Mouse (Mus musculus): Measurements from ENCODE around the gene Nt5c2. TPM values are rescaled to one million over a fixed set of nuclear protein-coding genes. Genes with fewer than 3 reads are reported as not detected.

The Nt5c2 gene
- polyA plus RNA-seq, 1 experiment from 2014 or later: 89.4 TPM

DNA sequence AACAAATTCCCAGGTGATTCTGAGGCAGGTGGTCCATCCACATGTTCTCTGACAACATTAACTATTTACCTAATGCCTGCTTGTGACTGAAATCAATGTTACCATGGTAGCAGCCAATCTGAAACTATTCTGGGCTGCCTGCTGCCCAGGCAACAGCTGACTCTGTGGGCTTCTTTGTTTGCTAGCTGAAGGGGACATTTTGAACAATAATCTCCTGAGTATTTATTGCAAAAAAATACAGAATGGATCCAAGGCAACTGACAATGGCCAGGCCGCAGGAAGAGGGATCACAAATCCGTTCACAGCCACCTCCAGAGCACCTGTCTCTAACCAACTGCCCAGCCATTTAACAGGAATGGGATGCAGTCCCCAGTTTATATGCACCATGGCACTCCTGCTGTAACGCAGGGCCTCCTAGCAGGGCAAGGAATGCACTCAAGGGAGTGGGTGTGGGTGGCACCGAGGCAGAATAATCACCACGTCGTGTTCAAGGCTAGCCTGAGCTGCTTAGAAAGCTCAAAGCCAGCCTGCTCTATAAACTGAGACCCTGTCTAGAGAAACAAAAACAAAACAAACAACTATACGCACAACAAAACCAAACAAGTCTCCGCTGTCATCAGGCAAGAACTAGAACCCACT is 43.8 kb downstream of the Nt5c2 start:
- 64% methylated on average over 8 of the region's 8 CpGs for WGBS
- H3K4me1 ChIP-seq (ENCODE audit: insufficient read depth, low read length): peaks cover 16% of the 10 kb centered on the region
- no peaks in the 10 kb centered on the region for H3K27me3 ChIP-seq (ENCODE audit: insufficient read depth, low read length)
- no peak overlapping the region for H3K4me2 ChIP-seq (replicated peaks; ENCODE audit: low read depth, low read length)
- H3K4me3 ChIP-seq (ENCODE audit: low read length): no peak overlapping the region
- no peak overlapping the region for H3K27ac ChIP-seq (ENCODE audit: low read length)
- H3K9me3 ChIP-seq (ENCODE audit: low read length): no peaks in the 10 kb centered on the region
- H3K36me3 ChIP-seq (ENCODE audit: insufficient read depth, low read length): no peaks in the 10 kb centered on the region
- no peak for ATAC-seq (ENCODE audit: low FRiP score, low TSS enrichment)
- no peak overlapping the region for H3K9ac ChIP-seq (replicated peaks; ENCODE audit: low read length)

DNA sequence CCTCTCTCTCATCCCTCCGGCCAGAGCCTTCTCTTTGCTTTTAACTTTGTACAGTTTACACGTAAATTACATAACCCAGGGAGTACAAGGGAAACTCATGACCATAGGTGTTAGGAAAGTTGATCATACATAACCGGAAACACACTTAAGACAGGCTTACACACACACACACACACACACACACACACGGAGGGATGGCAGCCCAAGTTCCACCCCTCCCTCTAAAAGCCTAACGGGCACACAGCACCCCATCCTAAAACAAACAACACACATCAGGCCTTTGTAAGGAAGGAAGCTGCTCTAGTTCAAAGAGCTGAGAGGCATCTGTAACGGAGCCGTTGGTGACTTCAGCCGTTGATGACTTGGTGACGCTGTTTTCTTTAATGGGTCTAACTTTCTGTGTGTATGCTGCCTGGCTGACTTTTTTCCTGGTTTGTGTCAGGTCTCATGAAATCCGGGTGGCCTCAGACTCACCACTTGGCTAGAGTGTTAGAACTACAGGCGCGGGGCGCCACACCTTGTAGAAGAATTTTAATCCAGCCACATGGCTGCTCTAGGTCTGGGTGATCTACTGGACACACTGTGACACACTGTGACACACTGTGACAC is 44.7 kb downstream of the Nt5c2 start:
- Histone ChIP-seq H3K9ac (replicated peaks; ENCODE audit: low read length) (no peak overlapping the region), H3K36me3 (ENCODE audit: insufficient read depth, low read length) (no peaks in the 10 kb centered on the region), H3K4me2 (replicated peaks; ENCODE audit: low read depth, low read length) (no peak overlapping the region), H3K4me3 (ENCODE audit: low read length) (no peak overlapping the region), H3K9me3 (ENCODE audit: low read length) (no peaks in the 10 kb centered on the region), H3K4me1 (ENCODE audit: insufficient read depth, low read length) (peaks cover 16% of the 10 kb centered on the region), H3K27me3 (ENCODE audit: insufficient read depth, low read length) (no peaks in the 10 kb centered on the region), H3K27ac (ENCODE audit: low read length) (no peak overlapping the region; the same call in 1 of the 2 replicates)
- WGBS: 38% methylated on average over 13 of the region's 13 CpGs
- no peak for ATAC-seq (ENCODE audit: low FRiP score, low TSS enrichment)

GRCm38 (mm10) chr19:46969286-46969985 is 45.5 kb downstream of the Nt5c2 start:
- WGBS: 64% methylated on average over 22 of the region's 22 CpGs
- Histone ChIP-seq H3K27ac (ENCODE audit: low read length) (peak overlapping the region; percentile 11; the same call in 1 of the 2 replicates), H3K4me3 (ENCODE audit: low read length) (no peak overlapping the region), H3K9me3 (ENCODE audit: low read length) (no peaks in the 10 kb centered on the region), H3K4me1 (ENCODE audit: insufficient read depth, low read length) (peaks cover 16% of the 10 kb centered on the region), H3K9ac (replicated peaks; ENCODE audit: low read length) (no peak overlapping the region), H3K36me3 (ENCODE audit: insufficient read depth, low read length) (no peaks in the 10 kb centered on the region), H3K27me3 (ENCODE audit: insufficient read depth, low read length) (no peaks in the 10 kb centered on the region), H3K4me2 (replicated peaks; ENCODE audit: low read depth, low read length) (0 out of 2 replicates have a peak overlapping the region, but pooled peaks have one; percentile 4)
- peak; percentile 69; the same call in 1 of the 2 replicates for ATAC-seq (ENCODE audit: low FRiP score, low TSS enrichment)

- WGBS: 84% methylated on average over 5 of the region's 5 CpGs
- no peaks in the 10 kb centered on the region for H3K36me3 ChIP-seq (ENCODE audit: insufficient read depth, low read length)
- no peak for ATAC-seq (ENCODE audit: low FRiP score, low TSS enrichment)
- H3K27me3 ChIP-seq (ENCODE audit: insufficient read depth, low read length): no peaks in the 10 kb centered on the region
- no peaks in the 10 kb centered on the region for H3K9me3 ChIP-seq (ENCODE audit: low read length)
- no peak overlapping the region for H3K9ac ChIP-seq (replicated peaks; ENCODE audit: low read length)
- H3K27ac ChIP-seq (ENCODE audit: low read length): no peak overlapping the region
- H3K4me2 ChIP-seq (replicated peaks; ENCODE audit: low read depth, low read length): no peak overlapping the region
- H3K4me3 ChIP-seq (ENCODE audit: low read length): no peak overlapping the region
- H3K4me1 ChIP-seq (ENCODE audit: insufficient read depth, low read length): peaks cover 16% of the 10 kb centered on the region
Observed at GRCm38 (mm10) chr19:46968833-46969232, 46.1 kb downstream of the Nt5c2 start.

- 61% methylated on average over 4 of the region's 4 CpGs for WGBS
- Histone ChIP-seq H3K4me1 (ENCODE audit: insufficient read depth, low read length) (peaks cover 17% of the 10 kb centered on the region), H3K36me3 (ENCODE audit: insufficient read depth, low read length) (no peaks in the 10 kb centered on the region), H3K4me2 (replicated peaks; ENCODE audit: low read depth, low read length) (no peak overlapping the region), H3K27me3 (ENCODE audit: insufficient read depth, low read length) (no peaks in the 10 kb centered on the region), H3K4me3 (ENCODE audit: low read length) (no peak overlapping the region), H3K9me3 (ENCODE audit: low read length) (no peaks in the 10 kb centered on the region), H3K9ac (replicated peaks; ENCODE audit: low read length) (no peak overlapping the region), H3K27ac (ENCODE audit: low read length) (no peak overlapping the region)
- no peak for ATAC-seq (ENCODE audit: low FRiP score, low TSS enrichment)
Observed at GRCm38 (mm10) chr19:46967861-46968260, 47.1 kb downstream of the Nt5c2 start.

GRCm38 (mm10) chr19:46966330-46966729 is 48.6 kb downstream of the Nt5c2 start:
- Histone ChIP-seq H3K27me3 (ENCODE audit: insufficient read depth, low read length) (no peaks in the 10 kb centered on the region), H3K36me3 (ENCODE audit: insufficient read depth, low read length) (no peaks in the 10 kb centered on the region), H3K4me1 (ENCODE audit: insufficient read depth, low read length) (peaks cover 18% of the 10 kb centered on the region), H3K4me2 (replicated peaks; ENCODE audit: low read depth, low read length) (no peak overlapping the region), H3K4me3 (ENCODE audit: low read length) (no peak overlapping the region), H3K27ac (ENCODE audit: low read length) (no peak overlapping the region), H3K9ac (replicated peaks; ENCODE audit: low read length) (no peak overlapping the region), H3K9me3 (ENCODE audit: low read length) (no peaks in the 10 kb centered on the region)
- 91% methylated on average over 6 of the region's 6 CpGs for WGBS
- ATAC-seq (ENCODE audit: low FRiP score, low TSS enrichment): no peak

DNA sequence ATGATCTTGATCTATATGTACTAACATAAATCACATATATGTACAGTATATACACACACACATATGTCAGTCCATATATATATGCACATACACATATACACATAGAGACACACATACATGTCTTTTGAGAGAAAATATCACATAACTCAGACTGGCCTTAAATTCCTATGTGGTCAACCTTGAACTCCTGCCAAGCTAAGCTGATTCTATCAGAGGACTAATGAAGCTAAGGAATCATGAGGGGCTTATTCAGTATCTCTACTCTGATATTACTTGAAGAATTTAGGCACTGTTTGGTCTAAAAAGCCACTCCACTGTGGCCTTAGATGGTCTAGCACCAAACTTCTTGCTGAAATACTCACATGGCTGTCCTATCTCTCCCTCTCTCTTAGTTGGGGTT is 49.5 kb downstream of the Nt5c2 start:
- H3K27ac ChIP-seq (ENCODE audit: low read length): no peak overlapping the region
- no peak overlapping the region for H3K9ac ChIP-seq (replicated peaks; ENCODE audit: low read length)
- no peak overlapping the region for H3K4me2 ChIP-seq (replicated peaks; ENCODE audit: low read depth, low read length)
- no peaks in the 10 kb centered on the region for H3K27me3 ChIP-seq (ENCODE audit: insufficient read depth, low read length)
- H3K9me3 ChIP-seq (ENCODE audit: low read length): no peaks in the 10 kb centered on the region
- no peak for ATAC-seq (ENCODE audit: low FRiP score, low TSS enrichment)
- H3K36me3 ChIP-seq (ENCODE audit: insufficient read depth, low read length): no peaks in the 10 kb centered on the region
- no peak overlapping the region for H3K4me3 ChIP-seq (ENCODE audit: low read length)
- H3K4me1 ChIP-seq (ENCODE audit: insufficient read depth, low read length): peaks cover 22% of the 10 kb centered on the region

DNA sequence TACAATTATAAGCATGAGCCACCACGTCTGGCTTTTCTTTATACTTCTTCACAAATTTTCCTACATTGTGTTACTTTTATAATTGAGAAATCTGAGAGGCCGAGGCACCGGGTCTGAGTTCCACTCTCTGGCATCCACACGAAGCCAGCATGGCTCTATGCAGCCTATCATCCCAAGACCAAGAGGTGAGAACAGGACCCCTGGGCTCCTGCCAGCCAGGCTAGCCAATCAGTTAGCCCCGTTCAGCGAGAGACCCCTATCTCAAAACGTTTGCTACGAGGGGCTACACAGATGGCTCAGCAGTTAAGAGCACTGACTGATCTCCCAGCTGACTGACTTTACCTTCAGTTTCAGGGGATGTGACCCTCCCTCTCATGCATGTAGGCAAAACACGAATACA is 50.6 kb downstream of the Nt5c2 start:
- Histone ChIP-seq H3K4me2 (replicated peaks; ENCODE audit: low read depth, low read length) (no peak overlapping the region), H3K27ac (ENCODE audit: low read length) (no peak overlapping the region), H3K9me3 (ENCODE audit: low read length) (no peaks in the 10 kb centered on the region), H3K9ac (replicated peaks; ENCODE audit: low read length) (no peak overlapping the region), H3K36me3 (ENCODE audit: insufficient read depth, low read length) (no peaks in the 10 kb centered on the region), H3K4me1 (ENCODE audit: insufficient read depth, low read length) (peaks cover 20% of the 10 kb centered on the region), H3K4me3 (ENCODE audit: low read length) (no peak overlapping the region), H3K27me3 (ENCODE audit: insufficient read depth, low read length) (no peaks in the 10 kb centered on the region)
- 67% methylated on average over 9 of the region's 9 CpGs for WGBS
- no peak for ATAC-seq (ENCODE audit: low FRiP score, low TSS enrichment)

GRCm38 (mm10) chr19:46963440-46963839 is 51.5 kb downstream of the Nt5c2 start:
- no peak overlapping the region for H3K4me2 ChIP-seq (replicated peaks; ENCODE audit: low read depth, low read length)
- no peaks in the 10 kb centered on the region for H3K36me3 ChIP-seq (ENCODE audit: insufficient read depth, low read length)
- H3K4me3 ChIP-seq (ENCODE audit: low read length): no peak overlapping the region
- ATAC-seq (ENCODE audit: low FRiP score, low TSS enrichment): no peak
- no peak overlapping the region for H3K27ac ChIP-seq (ENCODE audit: low read length)
- H3K9ac ChIP-seq (replicated peaks; ENCODE audit: low read length): no peak overlapping the region
- no peaks in the 10 kb centered on the region for H3K27me3 ChIP-seq (ENCODE audit: insufficient read depth, low read length)
- no peaks in the 10 kb centered on the region for H3K9me3 ChIP-seq (ENCODE audit: low read length)
- H3K4me1 ChIP-seq (ENCODE audit: insufficient read depth, low read length): peaks cover 20% of the 10 kb centered on the region

DNA sequence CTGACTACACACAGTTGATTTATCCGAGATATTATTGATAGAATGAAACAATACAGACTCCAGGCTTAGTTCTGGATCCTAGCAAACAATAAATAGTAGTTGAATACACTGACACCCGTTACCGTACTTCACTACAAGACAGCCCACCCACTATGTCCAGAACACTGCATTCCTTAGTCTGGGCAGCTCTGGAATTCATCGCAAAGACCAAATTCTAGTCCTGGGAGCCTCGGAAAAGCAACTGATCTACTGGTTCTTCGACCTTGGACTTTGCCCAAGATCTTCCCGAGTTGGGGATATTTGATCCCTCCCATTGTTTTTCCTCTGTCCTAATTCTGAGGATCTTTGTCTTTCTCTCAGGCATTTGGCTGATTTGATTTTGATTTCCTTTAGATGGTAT is 52.1 kb downstream of the Nt5c2 start:
- WGBS: 17% methylated on average over 7 of the region's 7 CpGs
- Histone ChIP-seq H3K4me2 (replicated peaks; ENCODE audit: low read depth, low read length) (peak overlapping the region; percentile 73), H3K27ac (ENCODE audit: low read length) (peak overlapping the region; percentile 96; the same call in 1 of the 2 replicates), H3K4me1 (ENCODE audit: insufficient read depth, low read length) (peaks cover 20% of the 10 kb centered on the region), H3K4me3 (ENCODE audit: low read length) (peak overlapping the region; percentile 87), H3K9ac (replicated peaks; ENCODE audit: low read length) (peak overlapping the region; percentile 91; the same call in 1 of the 2 replicates), H3K27me3 (ENCODE audit: insufficient read depth, low read length) (no peaks in the 10 kb centered on the region), H3K36me3 (ENCODE audit: insufficient read depth, low read length) (no peaks in the 10 kb centered on the region), H3K9me3 (ENCODE audit: low read length) (no peaks in the 10 kb centered on the region)
- no peak for ATAC-seq (ENCODE audit: low FRiP score, low TSS enrichment)

Data from kidney, embryonic 16.5 days (tissue).